Mouse (Mus musculus) CH12.LX (cell line): ENCODE data around the gene Kif22.

Experiments
- CHD1 ChIP-seq: IDR thresholded peaks from 2 replicates; pipeline ENCODE4 v1.6.1; 2012; ENCODE audit warnings: low read depth, low read length, improper control_type of control experiment, inconsistent platforms
- CTCF ChIP-seq, 2 experiments: IDR thresholded peaks in 1 of 2; conservative IDR thresholded peaks in 1 of 2; 2 replicates each; pipeline ENCODE4 v1.5.1; 2011 to 2012; ENCODE audit warnings: low read depth in 2 of 2, low read length in 2 of 2, improper control_type of control experiment in 1 of 2, inconsistent platforms in 1 of 2, mild to moderate bottlenecking in 1 of 2, moderate library complexity in 1 of 2
- POLR2A ChIP-seq: IDR thresholded peaks from 2 replicates; pipeline ENCODE4 v1.6.1; 2011; ENCODE audit warnings: low read depth, mild to moderate bottlenecking, improper control_type of control experiment, low read length
- POLR2AphosphoS2 ChIP-seq: IDR thresholded peaks from 2 replicates; pipeline ENCODE4 v1.6.1; 2011; ENCODE audit warnings: low read depth, low read length, improper control_type of control experiment
- RAD21 ChIP-seq: IDR thresholded peaks from 2 replicates; pipeline ENCODE4 v1.6.1; 2011; ENCODE audit warnings: low read depth, mild to moderate bottlenecking, low read length, improper control_type of control experiment, moderate library complexity
- USF1 ChIP-seq: IDR thresholded peaks from 2 replicates; pipeline ENCODE4 v1.6.1; 2014; ENCODE audit warnings: low read depth, mild to moderate bottlenecking, inconsistent platforms, low read length, improper control_type of control experiment

- TF ChIP-seq RAD21 (no peak), CHD1 (no peak), CTCF (conservative IDR thresholded peaks at IDR 0.05 in 1 of 2, IDR thresholded peaks at IDR 0.05 in 1 of 2; ENCODE audit: low read depth in 2 of 2, low read length in 2 of 2) (no peak), POLR2AphosphoS2 (no peak), POLR2A (no peak), USF1 (no peak)
Measured at GRCm38 (mm10) chr7:126983113-126983512, 59.2 kb downstream of the Kif22 start.
